Mouse (Mus musculus): ENCODE measurements around the gene Anapc16. TPM values are rescaled to one million over a fixed set of nuclear protein-coding genes. Genes with fewer than 3 reads are reported as not detected.

The Anapc16 gene
- total RNA-seq, 2 experiments from 2014 or later: 68.1 to 73.7 TPM

- intact Hi-C loops (cut with DNase I): loop anchor here (1.0 kb wide), 1 partner anchor 21 kb away; no protein-coding TSS in a partner anchor
- peak; percentile 52 to 58 for DNase-seq
Measured at GRCm38 (mm10) chr10:59952781-59953563, 50.0 kb downstream of the Anapc16 start.

GRCm38 (mm10) chr10:59952152-59952780 is 50.7 kb downstream of the Anapc16 start:
- intact Hi-C loops (cut with DNase I): loop anchor here (1.0 kb wide), 1 partner anchor 22 kb away; no protein-coding TSS in a partner anchor

DNA sequence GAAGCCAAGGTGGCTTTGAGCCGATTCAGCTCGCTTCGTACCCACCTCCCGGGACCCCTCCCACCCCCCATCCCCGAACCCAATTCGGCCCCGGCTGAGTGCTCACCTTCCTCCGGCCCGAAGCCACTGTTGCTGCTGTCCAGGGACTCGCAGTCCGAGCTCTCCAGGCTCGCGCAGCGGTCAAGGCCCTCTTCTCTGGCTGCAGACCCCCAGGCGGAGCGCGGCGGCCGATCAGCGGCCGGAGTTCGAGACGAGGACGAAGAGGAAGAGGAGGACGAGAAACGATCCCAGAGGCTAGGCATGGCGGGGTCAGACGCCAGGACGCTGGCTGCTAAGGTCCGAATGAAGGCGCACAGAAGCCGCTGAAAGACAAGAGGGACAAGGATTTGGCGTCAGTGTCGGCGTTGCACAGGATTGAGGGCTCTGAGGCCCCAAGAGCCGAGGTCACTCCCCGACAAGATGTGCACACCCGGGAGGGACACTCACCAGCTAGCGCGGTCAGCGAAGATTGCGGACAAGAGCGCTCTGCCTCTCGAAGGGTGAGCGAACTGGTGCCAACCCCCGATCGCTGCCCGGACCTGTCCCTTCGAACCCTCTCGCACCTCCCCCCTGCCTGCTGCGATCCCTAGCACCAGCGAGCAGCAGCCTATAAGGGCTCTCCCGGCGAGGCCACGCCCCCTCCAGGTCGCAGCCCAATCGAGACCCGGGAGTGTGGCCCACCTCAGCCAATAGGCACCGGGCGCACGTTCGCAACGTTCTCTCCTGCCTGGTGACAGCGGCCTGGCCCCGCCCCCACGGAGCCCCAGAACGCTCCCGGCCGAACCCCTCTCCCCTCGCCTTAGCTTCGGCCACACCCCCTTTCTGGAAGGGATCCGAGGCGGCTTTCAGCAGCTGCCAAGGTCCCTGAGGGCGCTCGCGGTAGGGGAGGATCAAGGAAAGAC is 51.5 kb downstream of the Anapc16 start, which contains the start of gene Ddit4:
Gene Ddit4, minus strand, starts transcription at position 624 of the 941 bp plus-strand sequence.
- DNase-seq: peak; percentile 100
- intact Hi-C loops (cut with DNase I): loop anchor here (1.0 to 2.0 kb wide), 4 partner anchors 19 to 56 kb away; partner anchors contain the start of genes Anapc16 and Ascc1

More at GRCm38 (mm10) chr10:59952152-59952780, 50.7 kb downstream of the Anapc16 start:
- DNase-seq: peak; percentile 76 to 84

- DNase-seq: peak; percentile 77 to 84
- intact Hi-C loops (cut with DNase I): loop anchor here (1.0 to 2.0 kb wide), 3 partner anchors 20 to 55 kb away; partner anchors contain the start of genes Anapc16 and Ascc1
Measured at GRCm38 (mm10) chr10:59950716-59951191, 52.2 kb downstream of the Anapc16 start.

GRCm38 (mm10) chr10:59949783-59950605 is 52.9 kb downstream of the Anapc16 start:
- DNase-seq: no peak
- intact Hi-C loops (cut with DNase I): loop anchor here (2.0 kb wide), 3 partner anchors 21 to 53 kb away; partner anchors contain the start of genes Anapc16 and Ascc1

DNA sequence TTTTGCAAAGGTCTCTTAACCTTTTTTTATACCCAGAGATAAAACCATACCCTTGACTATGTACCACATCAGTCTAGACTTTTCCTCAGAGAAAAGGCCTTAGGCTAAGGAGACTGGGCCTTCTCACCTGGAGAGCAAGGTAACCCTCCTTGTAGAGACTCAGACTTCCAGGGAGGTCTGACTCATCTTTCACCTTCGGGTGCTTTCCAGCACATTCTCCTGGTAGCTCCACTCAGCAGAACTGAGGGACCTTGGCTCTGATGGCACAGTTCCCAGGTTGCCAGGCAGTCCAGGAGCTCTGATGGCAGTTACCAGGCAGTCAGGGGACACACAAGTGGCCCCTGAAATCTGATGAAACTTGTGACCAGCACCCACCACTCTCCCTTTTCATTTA is 53.7 kb downstream of the Anapc16 start:
- DNase-seq: peak in 1 of 2 experiments; percentile 60
- intact Hi-C loops (cut with DNase I): loop anchor here (2.0 kb wide), 1 partner anchor 30 kb away; no protein-coding TSS in a partner anchor

DNA sequence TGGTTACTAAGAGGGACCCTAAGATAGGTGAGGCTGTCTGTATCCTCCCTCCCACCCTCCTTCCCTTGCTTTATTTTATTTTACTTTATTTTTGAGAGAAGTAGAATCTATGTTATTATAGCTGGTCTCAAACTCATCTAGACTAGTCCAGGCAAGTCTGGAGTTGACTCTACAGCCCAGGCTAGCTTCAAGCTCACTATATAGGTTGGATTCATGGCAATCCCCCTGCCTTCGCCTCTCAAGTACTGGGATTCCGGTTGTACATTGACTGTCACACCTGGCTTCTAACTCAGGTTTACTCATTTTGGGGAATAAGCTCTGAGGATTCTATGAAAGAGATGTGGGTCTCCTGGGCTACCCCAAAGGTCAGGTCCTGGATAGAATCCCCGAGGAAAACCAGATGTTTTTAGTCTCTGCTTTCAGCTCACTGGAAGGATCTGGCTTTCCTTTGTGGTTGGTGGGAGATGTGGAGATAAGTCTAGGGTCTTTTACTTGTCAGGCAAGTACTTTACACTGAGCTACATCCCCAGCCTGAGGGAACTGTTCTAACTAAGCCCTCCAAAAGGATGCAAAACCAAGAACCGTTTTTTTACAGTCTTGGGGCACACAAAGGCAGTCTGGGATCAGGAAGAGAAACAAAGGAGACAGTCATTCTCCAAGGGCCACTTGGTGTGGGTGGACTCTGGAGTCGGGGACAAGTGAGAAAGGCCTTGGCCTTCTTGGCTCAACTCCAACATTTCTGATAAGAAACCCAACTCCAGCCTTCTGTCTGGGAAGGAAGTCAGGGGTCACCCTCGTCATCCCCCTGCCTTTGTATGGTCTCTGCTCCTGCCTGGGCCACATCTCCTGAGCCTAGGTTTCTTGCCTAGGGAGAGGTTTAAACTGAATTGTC is 54.3 kb downstream of the Anapc16 start:
- intact Hi-C loops (cut with DNase I): loop anchor here (2.0 kb wide), 1 partner anchor 30 kb away; no protein-coding TSS in a partner anchor
- peak; percentile 57 to 73 for DNase-seq

- DNase-seq: peak in 1 of 2 experiments; percentile 62
- intact Hi-C loops (cut with DNase I): loop anchor here (2.0 kb wide), 1 partner anchor 29 kb away; no protein-coding TSS in a partner anchor
Measured at GRCm38 (mm10) chr10:59947296-59948073, 55.5 kb downstream of the Anapc16 start.

- intact Hi-C loops (cut with DNase I): no loop called here
Measured at GRCm38 (mm10) chr10:59946362-59946761, 56.6 kb downstream of the Anapc16 start.

DNA sequence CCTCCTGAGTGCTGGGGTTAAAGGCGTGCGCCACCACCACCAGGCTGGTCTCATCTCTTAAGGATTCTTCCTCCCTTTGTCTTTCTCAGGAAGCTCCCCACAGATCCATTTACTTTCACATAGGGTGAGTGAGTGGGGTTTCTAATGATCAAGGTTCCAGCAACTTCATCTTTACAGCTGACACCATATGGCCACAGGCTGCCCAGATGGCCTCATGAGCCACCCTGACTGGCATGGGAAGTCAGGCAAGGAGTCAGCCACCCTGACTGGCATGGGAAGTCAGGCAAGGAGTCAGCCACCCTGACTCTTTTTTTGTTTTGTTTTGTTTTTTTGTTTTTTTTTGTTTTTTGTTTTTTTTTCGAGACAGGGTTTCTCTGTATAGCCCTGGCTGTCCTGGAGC is 57.5 kb downstream of the Anapc16 start:
- intact Hi-C loops (cut with DNase I): no loop called here
- DNase-seq: no peak

More at GRCm38 (mm10) chr10:59946362-59946761, 56.6 kb downstream of the Anapc16 start:
- DNase-seq: no peak

DNA sequence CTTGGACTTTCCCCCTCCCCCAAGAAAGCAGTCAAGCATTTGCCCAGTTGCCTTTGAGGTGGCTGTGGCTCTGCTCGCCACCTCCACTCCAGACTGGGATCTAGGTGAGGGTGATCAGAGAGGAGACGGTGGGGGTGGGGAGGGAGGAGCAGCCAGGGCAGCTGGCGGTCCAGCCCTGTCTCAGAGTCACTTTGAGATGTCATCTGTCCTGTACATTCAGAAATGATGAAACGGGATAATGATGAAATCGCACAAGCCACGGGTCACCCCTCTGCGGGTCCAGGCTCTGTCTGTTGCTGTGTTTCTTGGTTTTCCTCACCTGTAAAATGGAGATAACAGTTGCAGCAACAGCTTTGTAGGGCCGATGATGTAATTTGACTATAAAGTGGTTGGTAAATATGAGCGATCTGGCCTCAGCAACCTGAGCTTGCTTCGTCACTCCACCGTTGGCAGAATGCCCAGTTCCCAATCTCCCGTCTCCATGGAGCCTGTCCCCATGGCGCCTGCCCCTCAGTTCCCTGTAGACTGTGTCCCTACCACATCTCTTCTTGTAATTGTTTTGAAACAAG is 59.4 kb downstream of the Anapc16 start:
- intact Hi-C loops (cut with DNase I): no loop called here
- DNase-seq: peak; percentile 74 to 75

- DNase-seq: peak; percentile 61 to 67
- intact Hi-C loops (cut with DNase I): no loop called here
Measured at GRCm38 (mm10) chr10:59942847-59943420, 60.0 kb downstream of the Anapc16 start.

- no peak for DNase-seq
- intact Hi-C loops (cut with DNase I): no loop called here
Measured at GRCm38 (mm10) chr10:59942281-59942846, 60.6 kb downstream of the Anapc16 start.

GRCm38 (mm10) chr10:59939081-59939480 is 63.9 kb downstream of the Anapc16 start:
- intact Hi-C loops (cut with DNase I): loop anchor here (2.0 kb wide), 1 partner anchor 14 kb away; no protein-coding TSS in a partner anchor

DNA sequence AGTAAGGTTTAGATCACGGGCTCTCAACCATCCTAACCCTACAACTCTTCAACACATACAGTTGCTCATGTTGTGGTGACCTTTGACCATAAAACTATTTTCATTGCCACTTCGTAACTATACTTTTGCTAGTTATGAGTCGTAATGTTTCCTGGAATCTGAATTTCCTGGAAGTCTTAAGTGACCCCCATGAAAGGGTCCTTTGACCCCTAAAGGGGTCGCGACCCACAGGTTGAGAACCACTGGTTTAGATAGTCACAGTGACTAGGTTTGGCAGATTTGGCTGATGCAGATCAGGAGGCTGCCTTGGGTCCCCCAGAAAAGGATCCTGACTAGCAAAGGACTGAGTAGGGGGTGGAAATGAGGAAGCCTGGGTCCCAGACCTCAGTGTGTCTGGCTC is 64.3 kb downstream of the Anapc16 start:
- intact Hi-C loops (cut with DNase I): loop anchor here (2.0 kb wide), 1 partner anchor 14 kb away; no protein-coding TSS in a partner anchor
- no peak for DNase-seq

More at GRCm38 (mm10) chr10:59939081-59939480, 63.9 kb downstream of the Anapc16 start:
- DNase-seq: no peak

All from heart, postnatal 36 days (tissue).